Mouse (Mus musculus): ENCODE measurements around the gene Fn3krp. TPM values are rescaled to one million over a fixed set of nuclear protein-coding genes. Genes with fewer than 3 reads are reported as not detected.

The Fn3krp gene
- polyA plus RNA-seq, 1 experiment from 2014 or later = 7.0 TPM

GRCm38 (mm10) chr11:121457874-121458273 lies 36.7 kb downstream of the Fn3krp start:
- peaks cover 81% of the 10 kb centered on the region for H3K36me3 ChIP-seq
- 91% methylated on average over 3 of the region's 3 CpGs for WGBS

GRCm38 (mm10) chr11:121467408-121467807 lies 46.2 kb downstream of the Fn3krp start:
- no peak for DNase-seq (ENCODE audit: low spot score)
- H3K9me3 ChIP-seq (replicated peaks) = no peaks in the 10 kb centered on the region
- WGBS = 95% methylated on average over 6 of the region's 6 CpGs
- peaks cover 62% of the 10 kb centered on the region for H3K36me3 ChIP-seq
- H3K4me3 ChIP-seq = no peak overlapping the region
- H3K4me1 ChIP-seq = peaks cover 4% of the 10 kb centered on the region; the same call in 1 of the 2 replicates
- H3K27me3 ChIP-seq (ENCODE audit: low read depth, poor library complexity, severe bottlenecking) = no peaks in the 10 kb centered on the region
- no peak overlapping the region for H3K27ac ChIP-seq (replicated peaks)

More at GRCm38 (mm10) chr11:121457874-121458273, 36.7 kb downstream of the Fn3krp start:
- Histone ChIP-seq H3K9me3 (replicated peaks) (no peaks in the 10 kb centered on the region), H3K4me3 (no peak overlapping the region), H3K27ac (replicated peaks) (no peak overlapping the region), H3K27me3 (ENCODE audit: low read depth, poor library complexity, severe bottlenecking) (no peaks in the 10 kb centered on the region), H3K4me1 (peaks cover 6% of the 10 kb centered on the region; the same call in 1 of the 2 replicates)
- no peak for DNase-seq (ENCODE audit: low spot score)

- H3K4me3 ChIP-seq = no peak overlapping the region
- no peaks in the 10 kb centered on the region for H3K9me3 ChIP-seq (replicated peaks)
- peaks cover 4% of the 10 kb centered on the region; the same call in 1 of the 2 replicates for H3K4me1 ChIP-seq
- DNase-seq (ENCODE audit: low spot score) = no peak
- peaks cover 56% of the 10 kb centered on the region for H3K36me3 ChIP-seq
- H3K27ac ChIP-seq (replicated peaks) = no peak overlapping the region
- 85% methylated on average over 3 of the region's 3 CpGs for WGBS
- H3K27me3 ChIP-seq (ENCODE audit: low read depth, poor library complexity, severe bottlenecking) = no peaks in the 10 kb centered on the region
Measured at GRCm38 (mm10) chr11:121474831-121475230, 53.6 kb downstream of the Fn3krp start.

GRCm38 (mm10) chr11:121475699-121476415 lies 54.7 kb downstream of the Fn3krp start:
- 41% methylated on average over 9 of the region's 9 CpGs for WGBS
- Histone ChIP-seq H3K4me3 (no peak overlapping the region), H3K36me3 (peaks cover 56% of the 10 kb centered on the region), H3K4me1 (peaks cover 4% of the 10 kb centered on the region; the same call in 1 of the 2 replicates), H3K27ac (replicated peaks) (no peak overlapping the region), H3K9me3 (replicated peaks) (no peaks in the 10 kb centered on the region), H3K27me3 (ENCODE audit: low read depth, poor library complexity, severe bottlenecking) (no peaks in the 10 kb centered on the region)
- peak; percentile 66 for DNase-seq (ENCODE audit: low spot score)

GRCm38 (mm10) chr11:121479476-121480203 lies 58.4 kb downstream of the Fn3krp start:
- 92% methylated on average over 15 of the region's 15 CpGs for WGBS
- Histone ChIP-seq H3K36me3 (peaks cover 72% of the 10 kb centered on the region), H3K4me3 (no peak overlapping the region), H3K4me1 (no peaks in the 10 kb centered on the region), H3K27me3 (ENCODE audit: low read depth, poor library complexity, severe bottlenecking) (no peaks in the 10 kb centered on the region), H3K9me3 (replicated peaks) (no peaks in the 10 kb centered on the region), H3K27ac (replicated peaks) (no peak overlapping the region)
- DNase-seq (ENCODE audit: low spot score) = no peak

Small RNAs within 50 kb of the gene (microRNA-seq; reads per million reads assigned to microRNA genes)
- gene Mir7236 = not detected

Other genes with a start within 250 kb of the Fn3krp start
- 5.1 and 6.6 TPM in 2 replicates for gene Hexdc, start 217.0 kb upstream of the Fn3krp start, polyA plus RNA-seq (2016; fragmentation: Nextera tagmentation; extraction: Ambion mirVana)
- gene Ogfod3, start 216.7 kb upstream of the Fn3krp start, polyA plus RNA-seq (2016; fragmentation: Nextera tagmentation; extraction: Ambion mirVana) = 23.8 and 25.9 TPM in 2 replicates
- 35.2 and 39.0 TPM in 2 replicates for gene Cybc1, start 192.1 kb upstream of the Fn3krp start, polyA plus RNA-seq (2016; fragmentation: Nextera tagmentation; extraction: Ambion mirVana)
- gene Narf, start 184.1 kb upstream of the Fn3krp start, polyA plus RNA-seq (2016; fragmentation: Nextera tagmentation; extraction: Ambion mirVana) = 59.3 and 71.0 TPM in 2 replicates
- gene Foxk2, start 161.4 kb upstream of the Fn3krp start, polyA plus RNA-seq (2016; fragmentation: Nextera tagmentation; extraction: Ambion mirVana) = 8.8 TPM in 2 replicates
- 100 and 103 TPM in 2 replicates for gene Wdr45b, start 67.0 kb upstream of the Fn3krp start, polyA plus RNA-seq (2016; fragmentation: Nextera tagmentation; extraction: Ambion mirVana)
- gene Rab40b, start 33.1 kb upstream of the Fn3krp start, polyA plus RNA-seq (2016; fragmentation: Nextera tagmentation; extraction: Ambion mirVana) = 1.3 and 2.0 TPM in 2 replicates
- 0.94 and 1.3 TPM in 2 replicates for gene Fn3k, start 13.5 kb downstream of the Fn3krp start, polyA plus RNA-seq (2016; fragmentation: Nextera tagmentation; extraction: Ambion mirVana)
- 54.2 and 61.9 TPM in 2 replicates for gene Tbcd, start 30.5 kb downstream of the Fn3krp start, polyA plus RNA-seq (2016; fragmentation: Nextera tagmentation; extraction: Ambion mirVana)
- gene Zfp750, start 97.9 kb downstream of the Fn3krp start, polyA plus RNA-seq (2016; fragmentation: Nextera tagmentation; extraction: Ambion mirVana) = 0.46 and 0.67 TPM in 2 replicates

Measured in midbrain, embryonic 10.5 days (tissue).